Comparison of ENCODE assay signal across 19 mouse cellular contexts in the genomic region with DNA sequence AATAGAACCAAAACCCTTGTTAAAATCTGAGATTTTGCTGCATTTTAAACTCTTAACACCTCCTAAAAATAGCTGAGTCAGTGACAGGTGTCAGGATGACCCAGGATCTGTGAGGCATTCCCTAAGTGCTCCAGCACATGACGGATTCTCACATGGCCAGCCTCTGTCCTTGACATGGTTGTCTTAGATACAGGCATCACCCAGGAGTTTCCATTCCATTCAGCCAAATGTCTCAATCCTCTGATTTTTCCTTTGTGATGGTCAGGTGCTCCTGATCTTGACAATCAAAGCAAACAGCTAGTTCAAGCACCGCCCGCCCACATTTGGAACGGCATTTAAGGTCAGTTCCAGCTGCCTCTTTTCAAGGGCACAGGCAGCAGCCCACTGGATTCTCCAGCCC.
DNase-seq lines count a peak whose midpoint lies in the region; ATAC-seq lines count a peak whose summit lies in the region.
"Had no signal": no experiment of that assay in that cellular context is flagged by ENCODE, and none has a peak within 500 bp of the region (broad histone marks: within the 10 kb centered on the region; RNA-seq: fewer than 3 reads in every experiment).

No protein-coding gene starts in this region.

- H3K4me3 ChIP-seq in embryonic facial prominence, embryonic 14.5 days (ENCODE audit: low read depth, low read length), result no peak overlapping the region
- H3K4me3 ChIP-seq in embryonic facial prominence, embryonic 10.5 days, result no peak overlapping the region
- H3K4me3 ChIP-seq: embryonic facial prominence, embryonic 12.5 days; limb, embryonic 13.5 days had no signal

- H3K36me3 ChIP-seq in embryonic facial prominence, embryonic 14.5 days (ENCODE audit: control insufficient read depth, insufficient read depth, low read length), result no peaks in the 10 kb centered on the region
- H3K36me3 ChIP-seq in embryonic facial prominence, embryonic 10.5 days (replicated peaks), result no peaks in the 10 kb centered on the region
- H3K36me3 ChIP-seq: embryonic facial prominence, embryonic 12.5 days; limb, embryonic 13.5 days had no signal

- intact Hi-C loops in heart, postnatal 10 days (cut with DNase I), result loop anchor here (5.0 kb wide), 3 partner anchors 70 to 805 kb away; partner anchors contain the start of gene Tbl1xr1

- H3K9ac ChIP-seq in embryonic facial prominence, embryonic 14.5 days (ENCODE audit: low read depth, low read length), result no peak overlapping the region
- H3K9ac ChIP-seq: embryonic facial prominence, embryonic 12.5 days; forebrain, postnatal 0 days; limb, embryonic 13.5 days; liver, embryonic 14.5 days had no signal

- no peaks in the 10 kb centered on the region for H3K4me1 ChIP-seq in embryonic facial prominence, embryonic 14.5 days (ENCODE audit: control insufficient read depth, insufficient read depth, low read length)
- no peaks in the 10 kb centered on the region for H3K4me1 ChIP-seq in embryonic facial prominence, embryonic 10.5 days
- H3K4me1 ChIP-seq: embryonic facial prominence, embryonic 12.5 days; limb, embryonic 13.5 days had no signal

- no peaks in the 10 kb centered on the region for H3K9me3 ChIP-seq in embryonic facial prominence, embryonic 14.5 days (ENCODE audit: control insufficient read depth, low read length)
- H3K9me3 ChIP-seq in embryonic facial prominence, embryonic 10.5 days, result no peaks in the 10 kb centered on the region
- H3K9me3 ChIP-seq: embryonic facial prominence, embryonic 12.5 days; limb, embryonic 13.5 days had no signal

- H3K27me3 ChIP-seq in embryonic facial prominence, embryonic 14.5 days (replicated peaks; ENCODE audit: control insufficient read depth, insufficient read depth, low read length), result no peaks in the 10 kb centered on the region
- H3K27me3 ChIP-seq in embryonic facial prominence, embryonic 10.5 days (replicated peaks; ENCODE audit: low read depth, poor library complexity, severe bottlenecking), result no peaks in the 10 kb centered on the region
- H3K27me3 ChIP-seq: embryonic facial prominence, embryonic 12.5 days; limb, embryonic 13.5 days had no signal

- ATAC-seq in embryonic facial prominence, embryonic 14.5 days (ENCODE audit: low read depth), result no peak
- ATAC-seq: activated CD4-positive, CD25-positive, alpha-beta regulatory T cell, adult 4 months; forebrain, postnatal 0 days; hindbrain, postnatal 0 days; midbrain, embryonic 16.5 days had no signal

- peak; percentile 23 for DNase-seq in embryonic facial prominence, embryonic 14.5 days (ENCODE audit: low spot score)
- DNase-seq in embryonic facial prominence, embryonic 10.5 days (ENCODE audit: low spot score), result no peak
- DNase-seq in ES-CJ7 (ENCODE audit: low read depth, low spot score), result peak; percentile 63
- DNase-seq in adrenal gland, postnatal 10 days, result peak; percentile 29
- DNase-seq in heart, postnatal 10 days, result peak; percentile 27 to 42
- DNase-seq in lung, postnatal 4 days, result no peak
- no peak for DNase-seq in layer of hippocampus, adult 9-11 months
- DNase-seq in thymus, postnatal 4 days, result no peak
- DNase-seq: cerebellum, adult 18-20 months; forebrain, postnatal 0 days; kidney, adult 18-20 months; kidney, postnatal 14 days; thymus, postnatal 25 days had no signal

- H3K4me2 ChIP-seq in embryonic facial prominence, embryonic 14.5 days (ENCODE audit: low read depth, low read length), result no peak overlapping the region
- H3K4me2 ChIP-seq: embryonic facial prominence, embryonic 12.5 days; limb, embryonic 13.5 days had no signal

- no peak overlapping the region for H3K27ac ChIP-seq in embryonic facial prominence, embryonic 14.5 days (replicated peaks; ENCODE audit: low read depth, low read length)
- no peak overlapping the region for H3K27ac ChIP-seq in embryonic facial prominence, embryonic 10.5 days (replicated peaks)
- H3K27ac ChIP-seq: embryonic facial prominence, embryonic 12.5 days; hindbrain, postnatal 0 days; limb, embryonic 13.5 days; liver, embryonic 14.5 days had no signal

- WGBS in embryonic facial prominence, embryonic 14.5 days, result 80% methylated on average over 4 of the region's 4 CpGs
- WGBS in embryonic facial prominence, embryonic 10.5 days, result 88% methylated on average over 4 of the region's 4 CpGs

Comparison
In these comparisons a context has a peak if more than half of its experiments do, and no peak if none do; other contexts are left out.
1. DNase-seq: peak in embryonic facial prominence, embryonic 14.5 days (single experiment), ES-CJ7 (single experiment), adrenal gland, postnatal 10 days (single experiment) and heart, postnatal 10 days (2 of 2); none in embryonic facial prominence, embryonic 10.5 days (single experiment), lung, postnatal 4 days (0 of 2), layer of hippocampus, adult 9-11 months (single experiment) and thymus, postnatal 4 days (single experiment).